Mouse (Mus musculus) embryonic facial prominence, embryonic 11.5 days (tissue): ENCODE data around the gene Epb41l5. TPM values are rescaled to one million over a fixed set of nuclear protein-coding genes. Genes with fewer than 3 reads are reported as not detected.

Experiments used
- polyA plus RNA-seq: library from polyadenylated mRNA; unstranded; fragments of >200 nt; fragmentation: Nextera tagmentation; extraction: Ambion mirVana; gene quantifications from 2 replicates; pipeline ENCODE4 v1.2.1, GENCODE M21; 2014

The Epb41l5 gene
- polyA plus RNA-seq, 1 experiment from 2014 or later = 21.4 TPM

Other genes with a start within 250 kb of the Epb41l5 start
- gene Inhbb, start 226.8 kb downstream of the Epb41l5 start, polyA plus RNA-seq = 0.11 and 0.17 TPM in 2 replicates
- 102 TPM in 2 replicates for gene Ralb, start 144.2 kb downstream of the Epb41l5 start, polyA plus RNA-seq
- gene Tmem185b, start 122.8 kb downstream of the Epb41l5 start, polyA plus RNA-seq = 25.6 and 25.7 TPM in 2 replicates
- gene Ptpn4, start 188.6 kb upstream of the Epb41l5 start, polyA plus RNA-seq = 9.7 and 11.8 TPM in 2 replicates